Mouse (Mus musculus) heart, embryonic 12.5 days (tissue): Measurements from ENCODE around the gene Anapc5. TPM values are rescaled to one million over a fixed set of nuclear protein-coding genes. Genes with fewer than 3 reads are reported as not detected.

Experiments
- ATAC-seq: fragments of 200-750 bp; cut with Nextera tagmentation; 2 replicates; pipeline ENCODE4 v1.8.0; 2017; ENCODE audit warnings: moderate TSS enrichment, moderate library complexity; ENCODE audit not compliant: insufficient number of reproducible peaks, low FRiP score
- H3K27ac ChIP-seq: fragments of 300-500 bp; sonication (generic); 2 replicates; pipeline ENCODE4 v1.5.1; 2016; ENCODE audit warnings: mild to moderate bottlenecking, moderate library complexity; ENCODE audit not compliant: poor library complexity, severe bottlenecking
- H3K27me3 ChIP-seq: fragments of 300-500 bp; sonication (generic); replicated peaks from 2 replicates; pipeline ENCODE4 v1.6.1; 2016; ENCODE audit warnings: mild to moderate bottlenecking, moderate library complexity
- H3K36me3 ChIP-seq: fragments of 300-500 bp; sonication (generic); 2 replicates; pipeline ENCODE4 v1.6.1; 2016; ENCODE audit warnings: mild to moderate bottlenecking, moderate library complexity
- H3K4me1 ChIP-seq: fragments of 300-500 bp; sonication (generic); replicated peaks from 2 replicates; pipeline ENCODE4 v1.6.1; 2016; ENCODE audit warnings: mild to moderate bottlenecking
- H3K4me2 ChIP-seq: fragments of 300-500 bp; sonication (generic); 2 replicates; pipeline ENCODE4 v1.6.1; 2016; ENCODE audit warnings: mild to moderate bottlenecking, moderate library complexity
- H3K4me3 ChIP-seq: fragments of 300-500 bp; sonication (generic); 2 replicates; pipeline ENCODE4 v1.5.1; 2016; ENCODE audit warnings: mild to moderate bottlenecking
- H3K9ac ChIP-seq: fragments of 300-500 bp; sonication (generic); 2 replicates; pipeline ENCODE4 v1.6.1; 2016; ENCODE audit warnings: mild to moderate bottlenecking, moderate library complexity
- H3K9me3 ChIP-seq: fragments of 300-500 bp; sonication (generic); replicated peaks from 2 replicates; pipeline ENCODE4 v1.6.1; 2016; ENCODE audit warnings: mild to moderate bottlenecking, moderate library complexity
- WGBS: fragments of 180-500 bp; shearing (Covaris S2); methylation state at CpG from one replicate; pipeline ENCODE4 v1.1.7; 2016; 5-methylcytosine and 5-hydroxymethylcytosine counted together
- polyA plus RNA-seq: library from polyadenylated mRNA; unstranded; fragments of >200 nt; fragmentation: Nextera tagmentation; extraction: Ambion mirVana; gene quantifications from 2 replicates; pipeline ENCODE4 v1.2.1, GENCODE M21; 2016

Anapc5 gene
- polyA plus RNA-seq, 1 experiment from 2014 or later: 342 TPM

DNA sequence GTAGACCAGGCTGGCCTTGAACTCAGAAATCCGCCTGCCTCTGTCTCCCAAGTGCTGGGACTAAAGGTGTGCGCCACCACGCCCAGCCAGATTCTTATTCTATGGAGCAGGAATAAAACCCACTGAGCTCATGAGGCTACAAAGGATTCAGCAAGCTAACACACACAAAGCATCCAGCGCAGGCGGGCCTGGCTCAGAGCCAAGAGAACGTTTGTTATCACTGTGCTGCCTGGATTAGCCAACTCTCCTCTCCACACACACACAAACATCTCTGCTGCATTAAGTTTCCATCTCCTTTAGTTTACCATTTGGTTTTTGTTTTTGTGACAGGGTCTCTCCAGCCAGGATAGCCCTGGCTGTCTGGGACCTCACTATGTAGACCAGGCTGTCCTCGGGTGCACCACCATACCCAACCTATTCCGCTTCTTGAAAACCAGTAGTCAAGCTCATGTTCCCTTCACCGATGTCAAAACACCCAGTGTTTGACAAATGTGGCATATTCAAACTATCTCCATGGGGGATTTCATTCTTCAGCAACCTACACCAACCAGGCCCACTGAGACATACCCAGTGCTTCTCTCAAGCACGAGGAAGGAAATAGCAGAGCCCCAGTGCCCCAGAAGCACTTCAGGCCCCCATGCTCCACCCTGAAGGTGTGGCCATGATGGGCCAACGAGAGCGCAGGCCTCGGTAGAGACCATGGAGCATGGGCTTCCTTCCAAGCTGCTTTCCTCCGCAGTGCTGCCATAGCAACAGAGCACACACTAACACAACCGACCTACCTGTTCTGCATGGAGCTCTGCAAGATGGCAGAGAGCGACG, 22.4 kb downstream of the Anapc5 start:
- Histone ChIP-seq H3K9me3 (no peaks in the 10 kb centered on the region), H3K4me1 (peaks cover 47% of the 10 kb centered on the region), H3K4me2 (no peak overlapping the region; the same call in 1 of the 2 replicates), H3K27me3 (no peaks in the 10 kb centered on the region), H3K27ac (peak overlapping the region; percentile 79), H3K36me3 (peaks cover 84% of the 10 kb centered on the region), H3K9ac (no peak overlapping the region), H3K4me3 (no peak overlapping the region)
- 59% methylated on average over 17 of the region's 17 CpGs for WGBS
- peak; percentile 77 for ATAC-seq

DNA sequence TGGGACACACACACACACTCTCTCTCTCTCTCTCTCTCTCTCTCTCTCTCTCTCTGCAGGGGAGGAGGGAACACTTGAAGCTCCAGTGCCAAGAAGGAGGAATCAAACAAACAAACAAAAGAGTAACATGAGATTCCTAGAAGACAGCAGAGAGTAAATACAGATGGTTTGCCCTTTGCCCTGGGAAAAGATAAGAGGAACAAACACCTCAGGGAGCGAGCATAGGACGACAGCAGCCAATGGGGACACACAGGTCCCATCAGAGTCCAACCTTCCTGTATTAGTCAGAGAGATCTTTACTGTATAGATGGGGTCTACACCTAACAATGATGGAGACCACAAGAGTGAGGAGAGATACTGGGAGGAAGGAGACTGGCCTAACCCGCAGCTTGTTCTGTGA, 23.3 kb downstream of the Anapc5 start:
- 79% methylated on average over 3 of the region's 3 CpGs for WGBS
- no peak for ATAC-seq
- Histone ChIP-seq H3K4me1 (peaks cover 46% of the 10 kb centered on the region), H3K36me3 (peaks cover 84% of the 10 kb centered on the region), H3K4me3 (no peak overlapping the region), H3K27me3 (no peaks in the 10 kb centered on the region), H3K4me2 (no peak overlapping the region), H3K9me3 (no peaks in the 10 kb centered on the region), H3K9ac (no peak overlapping the region), H3K27ac (peak overlapping the region; percentile 63)

DNA sequence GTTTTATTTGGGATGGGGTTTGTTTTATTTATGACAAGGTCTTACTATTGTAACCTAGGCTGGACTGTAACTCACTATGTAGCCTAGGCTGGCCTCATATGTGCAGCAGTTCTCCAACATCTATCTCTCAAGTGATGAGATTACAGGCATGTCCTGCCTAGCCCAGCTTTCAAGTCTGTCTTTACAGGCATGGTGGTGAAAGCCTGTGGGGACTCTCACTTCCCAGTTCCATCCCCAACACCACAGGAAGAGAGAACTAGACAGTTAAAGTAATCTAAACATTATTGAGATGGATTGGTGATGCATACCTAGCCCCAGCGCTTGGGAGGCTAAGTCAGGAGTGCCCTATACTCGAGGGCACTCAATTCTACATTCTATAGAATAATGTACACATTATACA, 32.4 kb downstream of the Anapc5 start:
- ATAC-seq: no peak
- no peaks in the 10 kb centered on the region for H3K4me1 ChIP-seq
- H3K4me2 ChIP-seq: no peak overlapping the region
- no peak overlapping the region for H3K9ac ChIP-seq
- H3K9me3 ChIP-seq: no peaks in the 10 kb centered on the region
- H3K27ac ChIP-seq: no peak overlapping the region
- peaks cover 67% of the 10 kb centered on the region for H3K36me3 ChIP-seq
- no peaks in the 10 kb centered on the region for H3K27me3 ChIP-seq
- no peak overlapping the region for H3K4me3 ChIP-seq
- WGBS: 92% methylated on average over 2 of the region's 2 CpGs

DNA sequence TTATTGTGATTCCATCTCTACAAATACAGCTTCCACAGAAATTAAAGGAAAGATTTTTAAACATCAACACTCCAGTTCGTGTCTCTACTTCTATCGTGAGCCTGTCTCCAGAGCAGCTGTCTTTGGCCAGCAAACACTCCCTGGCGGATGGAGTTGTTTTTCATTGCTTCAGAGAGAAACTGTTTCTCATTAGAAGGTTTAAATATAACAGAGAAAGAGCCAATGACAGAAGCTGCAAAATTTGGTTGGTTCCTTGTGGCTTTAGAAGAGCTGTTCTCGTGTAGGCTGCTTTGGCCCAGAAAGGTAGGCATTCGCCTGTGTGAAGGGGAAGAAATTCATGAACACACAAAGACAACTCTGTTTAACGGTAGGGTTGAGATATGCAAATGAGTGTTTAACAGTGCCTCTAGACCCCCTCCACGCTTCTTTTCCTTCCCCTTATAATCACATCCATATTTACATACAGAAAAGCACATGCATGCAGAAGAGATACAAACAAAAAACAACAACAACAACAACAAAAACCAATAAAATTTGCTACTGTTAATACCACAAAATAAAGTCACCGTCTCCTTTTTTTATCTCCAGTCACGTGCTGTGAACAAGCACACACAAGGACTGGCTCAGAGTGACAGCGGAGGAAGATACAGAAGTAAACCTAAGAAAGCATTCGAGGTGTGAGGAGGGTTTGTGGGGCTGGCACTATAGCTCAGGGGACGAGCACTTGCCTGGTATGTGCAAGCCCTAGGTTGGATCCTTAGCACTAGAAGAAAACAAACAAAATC, 34.9 kb downstream of the Anapc5 start:
- Histone ChIP-seq H3K4me2 (no peak overlapping the region), H3K4me3 (no peak overlapping the region), H3K36me3 (peaks cover 45% of the 10 kb centered on the region), H3K27ac (no peak overlapping the region), H3K4me1 (no peaks in the 10 kb centered on the region), H3K27me3 (no peaks in the 10 kb centered on the region), H3K9me3 (no peaks in the 10 kb centered on the region), H3K9ac (no peak overlapping the region)
- no peak for ATAC-seq
- 56% methylated on average over 12 of the region's 12 CpGs for WGBS

DNA sequence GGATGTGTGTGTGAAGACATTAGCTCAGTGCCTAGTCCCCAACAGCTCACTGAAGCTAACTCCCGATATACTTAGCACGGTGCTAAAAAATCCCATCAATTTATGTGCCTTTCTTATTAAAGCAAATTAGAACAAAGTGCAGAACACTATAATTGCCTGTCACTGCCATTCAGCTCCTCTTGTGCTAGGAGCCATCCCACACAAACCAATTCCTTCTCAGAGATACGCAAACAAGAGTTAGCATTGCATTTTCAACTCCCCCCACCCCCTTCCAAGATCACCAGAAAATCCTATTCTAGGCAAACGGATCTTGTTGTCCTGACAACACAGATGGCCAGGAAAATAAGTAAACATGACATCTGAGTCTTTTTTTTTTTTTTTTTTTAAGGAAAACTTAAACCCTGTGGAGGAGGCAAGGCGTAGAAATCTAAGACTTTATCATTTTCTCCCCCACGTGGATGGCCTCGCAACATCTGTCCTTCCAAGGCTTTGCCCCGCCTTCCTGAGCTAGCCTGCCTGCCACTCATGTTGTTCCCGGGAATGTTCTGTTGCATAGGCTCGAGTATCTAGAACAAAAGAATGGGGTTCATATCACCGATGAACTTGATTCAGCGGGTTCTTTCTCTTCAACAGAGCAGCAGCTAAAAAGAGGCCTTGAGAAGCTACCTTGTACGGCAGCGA, 37.3 kb downstream of the Anapc5 start:
- Histone ChIP-seq H3K9ac (no peak overlapping the region), H3K36me3 (peaks cover 28% of the 10 kb centered on the region), H3K27me3 (no peaks in the 10 kb centered on the region), H3K4me3 (no peak overlapping the region), H3K27ac (no peak overlapping the region), H3K4me2 (no peak overlapping the region), H3K9me3 (no peaks in the 10 kb centered on the region), H3K4me1 (no peaks in the 10 kb centered on the region)
- ATAC-seq: no peak
- WGBS: 58% methylated on average over 14 of the region's 14 CpGs

DNA sequence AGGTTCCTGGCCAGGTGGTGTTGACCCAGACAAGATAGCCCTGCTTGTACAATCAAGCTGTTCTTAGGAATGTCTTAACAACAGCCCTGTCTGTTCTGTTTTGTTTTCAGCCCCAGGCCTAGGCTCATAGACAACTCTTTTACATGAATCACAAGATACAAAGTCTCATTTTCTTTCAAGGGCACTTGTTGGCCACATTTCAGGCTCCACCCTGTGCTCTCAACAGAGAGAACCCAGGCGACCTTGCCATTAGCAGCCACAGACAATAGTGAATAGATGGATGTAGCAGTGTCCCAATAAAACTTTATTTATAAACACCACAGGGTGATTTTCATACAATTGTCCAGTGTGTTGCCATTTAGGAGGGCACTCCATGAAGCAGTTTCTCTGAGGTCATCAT, 39.1 kb downstream of the Anapc5 start:
- no peaks in the 10 kb centered on the region for H3K27me3 ChIP-seq
- 63% methylated on average over 1 of the region's 1 CpGs for WGBS
- no peak for ATAC-seq
- no peak overlapping the region for H3K9ac ChIP-seq
- H3K4me2 ChIP-seq: no peak overlapping the region
- peaks cover 12% of the 10 kb centered on the region for H3K36me3 ChIP-seq
- H3K4me3 ChIP-seq: no peak overlapping the region
- peaks cover 8% of the 10 kb centered on the region for H3K4me1 ChIP-seq
- H3K9me3 ChIP-seq: no peaks in the 10 kb centered on the region
- H3K27ac ChIP-seq: no peak overlapping the region

DNA sequence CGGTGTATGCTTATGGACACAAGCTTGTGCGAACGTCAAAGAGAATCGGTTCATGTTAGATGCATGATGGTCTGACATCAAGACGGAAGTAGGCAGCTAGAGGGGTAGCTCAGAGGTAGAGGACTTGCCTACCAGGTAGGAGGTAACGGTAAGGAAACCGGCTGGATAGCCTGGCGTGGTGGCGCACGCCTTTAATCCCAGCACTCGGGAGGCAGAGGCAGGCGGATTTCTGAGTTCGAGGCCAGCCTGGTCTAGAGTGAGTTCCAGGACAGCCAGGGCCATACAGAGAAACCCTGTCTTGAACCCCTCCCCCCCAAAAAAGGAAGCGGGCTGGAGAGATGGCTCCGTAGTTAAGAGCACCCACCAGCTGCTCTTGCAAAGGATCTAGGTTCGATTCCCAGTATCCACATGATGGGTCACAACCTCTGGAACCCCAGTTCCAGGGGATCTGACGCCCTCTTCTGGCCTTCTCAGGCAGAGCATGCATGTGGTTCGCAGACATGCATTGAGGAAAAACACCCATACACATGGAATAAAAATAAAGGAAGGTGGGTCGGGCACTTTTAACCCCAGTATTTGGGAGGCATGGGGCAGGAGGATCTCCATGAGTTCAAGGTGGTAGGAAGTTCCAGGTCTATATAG, 40.2 kb downstream of the Anapc5 start:
- Histone ChIP-seq H3K36me3 (peaks cover under 1% of the 10 kb centered on the region; the same call in 1 of the 2 replicates), H3K27me3 (no peaks in the 10 kb centered on the region), H3K9me3 (no peaks in the 10 kb centered on the region), H3K4me2 (no peak overlapping the region), H3K4me3 (no peak overlapping the region), H3K9ac (no peak overlapping the region), H3K27ac (no peak overlapping the region), H3K4me1 (peaks cover 8% of the 10 kb centered on the region)
- no peak for ATAC-seq
- 83% methylated on average over 19 of the region's 19 CpGs for WGBS

DNA sequence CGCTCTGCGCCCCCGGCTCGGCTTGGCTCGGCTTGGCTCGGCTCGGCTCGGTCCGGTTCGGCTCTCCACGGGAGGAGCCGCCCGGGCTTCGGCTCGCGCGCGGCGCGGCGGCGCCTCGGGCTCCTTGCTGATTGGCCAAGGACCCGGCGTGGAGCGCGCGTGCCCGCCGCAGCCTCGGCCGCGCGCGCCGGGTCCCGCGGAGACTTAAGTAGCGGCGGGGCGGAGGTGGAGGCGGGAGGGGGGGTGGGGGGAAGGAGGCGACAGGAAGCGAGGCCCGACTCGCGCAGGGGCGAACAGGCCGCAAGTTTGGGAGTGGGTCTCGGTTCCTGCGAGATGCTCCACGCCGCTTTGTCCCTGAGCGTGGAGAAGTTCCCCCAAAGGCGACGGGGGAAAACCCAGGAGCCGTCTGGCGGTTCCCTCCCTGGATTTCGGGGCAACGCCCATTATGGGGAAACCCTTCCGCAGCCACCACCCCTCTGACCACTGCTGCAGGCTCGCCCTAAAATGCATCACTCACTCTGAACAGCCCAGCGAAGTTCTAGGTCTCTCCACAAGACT, 41.8 kb downstream of the Anapc5 start, which contains the start of gene Camkk2:
Camkk2 (minus strand) TSS at position 133 of the 558 bp plus-strand sequence.
- Histone ChIP-seq H3K4me3 (peak within 1 kb of the TSS; percentile 85), H3K9me3 (no peaks in the 10 kb centered on the region), H3K4me1 (peaks cover 19% of the 10 kb centered on the region), H3K4me2 (peak within 1 kb of the TSS; percentile 98), H3K36me3 (no peaks in the 10 kb centered on the region), H3K27me3 (no peaks in the 10 kb centered on the region), H3K27ac (no peak within 1 kb of the TSS), H3K9ac (peak within 1 kb of the TSS; percentile 90)
- 2% methylated on average over 59 of the region's 63 CpGs for WGBS
- ATAC-seq: peak; percentile 71

DNA sequence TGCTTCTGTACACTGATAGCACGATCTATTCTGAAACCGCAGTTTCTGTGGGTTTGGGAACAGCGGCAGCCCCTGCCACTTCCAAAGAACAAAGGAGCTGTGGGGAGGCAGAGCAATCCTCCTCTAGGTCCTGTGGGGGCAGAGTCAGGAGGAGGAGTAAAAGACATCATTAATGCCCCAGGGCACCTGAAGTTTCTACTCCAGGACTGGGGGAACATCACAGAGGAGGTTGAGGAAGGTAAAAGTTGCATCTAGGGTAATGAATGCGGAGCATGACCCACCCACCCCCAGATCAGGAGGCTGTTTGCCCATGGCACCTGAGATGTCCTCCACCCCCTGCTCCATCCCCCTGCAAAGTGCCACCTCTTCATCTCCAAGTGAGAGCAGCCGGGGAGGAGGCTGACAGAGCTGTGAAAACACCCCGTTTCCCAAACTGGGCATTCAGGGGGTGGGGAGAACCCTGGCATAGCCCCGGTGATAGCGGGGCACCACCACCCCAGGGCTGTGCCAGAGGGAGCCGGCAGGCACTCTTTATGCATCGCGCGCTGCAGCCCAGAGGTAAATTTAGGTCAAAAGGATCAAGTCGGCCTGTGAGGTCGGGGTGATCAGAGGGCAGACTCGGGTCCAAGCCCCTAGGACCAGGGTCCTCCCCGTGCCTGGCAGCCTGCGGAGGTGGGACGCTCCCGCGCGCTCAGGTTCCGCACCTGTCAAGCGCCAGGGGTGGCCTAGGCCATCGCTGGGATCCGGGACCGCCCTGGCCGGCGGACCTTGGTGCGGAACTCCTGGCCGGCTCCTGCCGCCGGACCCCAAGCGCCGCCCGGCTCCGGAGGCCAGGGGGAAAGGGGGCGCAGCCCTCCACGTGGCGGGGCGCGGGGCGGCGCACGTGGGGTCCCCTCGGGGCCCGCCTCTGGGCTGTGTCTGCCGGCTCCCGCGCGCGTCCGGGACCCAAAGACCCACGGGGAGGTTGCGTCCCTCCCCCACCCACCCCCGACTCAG, 42.6 kb downstream of the Anapc5 start:
- Histone ChIP-seq H3K9ac (peak overlapping the region; percentile 90), H3K4me2 (peak overlapping the region; percentile 98), H3K27me3 (no peaks in the 10 kb centered on the region), H3K4me3 (peak overlapping the region; percentile 85), H3K27ac (no peak overlapping the region), H3K4me1 (peaks cover 19% of the 10 kb centered on the region), H3K9me3 (no peaks in the 10 kb centered on the region), H3K36me3 (no peaks in the 10 kb centered on the region)
- 4% methylated on average over 38 of the region's 55 CpGs for WGBS
- ATAC-seq: peak; percentile 56

DNA sequence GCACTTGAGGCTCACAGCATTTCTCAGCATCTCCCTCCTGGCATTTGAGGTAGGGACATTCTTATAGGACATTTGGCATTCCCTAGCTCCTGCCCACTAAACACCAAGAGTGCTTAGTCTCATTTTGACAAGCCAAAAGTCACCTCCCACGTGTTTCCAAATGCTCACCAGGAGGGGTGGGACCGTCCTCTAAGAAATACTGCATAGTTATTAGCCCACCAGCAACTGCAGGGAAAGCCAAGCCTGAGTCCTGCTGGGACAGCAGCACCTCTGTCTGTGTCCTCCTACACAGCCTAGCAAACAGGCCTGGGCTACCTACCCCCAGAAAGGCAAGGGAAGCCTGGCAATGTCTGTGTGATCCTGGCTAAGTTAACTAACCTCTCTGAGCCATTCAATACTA, 43.8 kb downstream of the Anapc5 start:
- H3K4me2 ChIP-seq: no peak overlapping the region

More for the DNA sequence above, 43.8 kb downstream of the Anapc5 start:
- 0 out of 2 replicates have a peak, but pooled peaks cover 3% of the 10 kb centered on the region for H3K36me3 ChIP-seq
- H3K4me3 ChIP-seq: no peak overlapping the region
- WGBS: 51% methylated on average over 2 of the region's 2 CpGs
- no peak for ATAC-seq
- no peak overlapping the region for H3K9ac ChIP-seq
- no peak overlapping the region for H3K27ac ChIP-seq
- no peaks in the 10 kb centered on the region for H3K9me3 ChIP-seq
- peaks cover 19% of the 10 kb centered on the region for H3K4me1 ChIP-seq
- H3K27me3 ChIP-seq: no peaks in the 10 kb centered on the region
